Mouse (Mus musculus) cortical plate, adult 2 months (tissue): ENCODE data around the gene Zmynd19.

Source experiments
- CTCF ChIP-seq: fragments of 200-500 bp; IDR thresholded peaks from 2 replicates; pipeline ENCODE4 v1.5.1; 2011; ENCODE audit warnings: mild to moderate bottlenecking, control low read depth, low read length; ENCODE audit not compliant: insufficient read depth; ENCODE audit errors: extremely low read depth
- POLR2A ChIP-seq: fragments of 200-500 bp; IDR thresholded peaks from 2 replicates; pipeline ENCODE4 v1.6.1; 2011; ENCODE audit warnings: mild to moderate bottlenecking, low read length, control low read depth; ENCODE audit not compliant: insufficient read depth; ENCODE audit errors: extremely low read depth

GRCm38 (mm10) chr2:24934441-24934963 is 15.1 kb upstream of the Zmynd19 start:
- TF ChIP-seq CTCF (no peak), POLR2A (no peak)
